Mouse (Mus musculus) testis, postnatal 10 days (tissue): ENCODE measurements around the gene Ksr2.

Experiments used
- DNase-seq: peaks from one replicate; pipeline ENCODE4 v3.0.0; 2021; ENCODE audit warnings: low spot score

Ksr2 gene

GRCm38 (mm10) chr5:117482013-117482412 is 68.2 kb downstream of the Ksr2 start:
- DNase-seq: no peak

- DNase-seq: no peak
Observed at GRCm38 (mm10) chr5:117485411-117485810, 71.6 kb downstream of the Ksr2 start.

- DNase-seq: no peak
Observed at GRCm38 (mm10) chr5:117486092-117486491, 72.3 kb downstream of the Ksr2 start.

- no peak for DNase-seq
Observed at GRCm38 (mm10) chr5:117488155-117488554, 74.4 kb downstream of the Ksr2 start.

- no peak for DNase-seq
Observed at GRCm38 (mm10) chr5:117488670-117489325, 75.0 kb downstream of the Ksr2 start.

- DNase-seq: no peak
Observed at GRCm38 (mm10) chr5:117492933-117493863, 79.4 kb downstream of the Ksr2 start.

- peak; percentile 78 for DNase-seq
Observed at GRCm38 (mm10) chr5:117493947-117494346, 80.1 kb downstream of the Ksr2 start.

GRCm38 (mm10) chr5:117497084-117497483 is 83.3 kb downstream of the Ksr2 start:
- peak; percentile 71 for DNase-seq

GRCm38 (mm10) chr5:117502611-117503010 is 88.8 kb downstream of the Ksr2 start:
- no peak for DNase-seq

GRCm38 (mm10) chr5:117504431-117504830 is 90.6 kb downstream of the Ksr2 start:
- no peak for DNase-seq

- peak; percentile 83 for DNase-seq
Observed at GRCm38 (mm10) chr5:117505204-117505603, 91.4 kb downstream of the Ksr2 start.

- no peak for DNase-seq
Observed at GRCm38 (mm10) chr5:117505769-117506168, 92.0 kb downstream of the Ksr2 start.

GRCm38 (mm10) chr5:117506406-117506805 is 92.6 kb downstream of the Ksr2 start:
- peak; percentile 84 for DNase-seq

- DNase-seq: no peak
Observed at GRCm38 (mm10) chr5:117509511-117510375, 95.9 kb downstream of the Ksr2 start.

- DNase-seq: no peak
Observed at GRCm38 (mm10) chr5:117510864-117511263, 97.1 kb downstream of the Ksr2 start.

GRCm38 (mm10) chr5:117515396-117515795 is 101.6 kb downstream of the Ksr2 start:
- no peak for DNase-seq

GRCm38 (mm10) chr5:117515861-117516260 is 102.1 kb downstream of the Ksr2 start:
- peak; percentile 70 for DNase-seq

GRCm38 (mm10) chr5:117516597-117516996 is 102.8 kb downstream of the Ksr2 start:
- DNase-seq: peak; percentile 87

GRCm38 (mm10) chr5:117519858-117520495 is 106.2 kb downstream of the Ksr2 start:
- DNase-seq: no peak

- no peak for DNase-seq
Observed at GRCm38 (mm10) chr5:117521156-117521555, 107.4 kb downstream of the Ksr2 start.

- DNase-seq: no peak
Observed at GRCm38 (mm10) chr5:117521701-117522100, 107.9 kb downstream of the Ksr2 start.

GRCm38 (mm10) chr5:117522471-117522870 is 108.7 kb downstream of the Ksr2 start:
- no peak for DNase-seq
